Mouse (Mus musculus): ENCODE measurements around the gene Rock2. TPM values are rescaled to one million over a fixed set of nuclear protein-coding genes. Genes with fewer than 3 reads are reported as not detected.

Rock2 gene
- total RNA-seq, 1 experiment: 44.5 TPM

- no peak overlapping the region for H3K27ac ChIP-seq (ENCODE audit: insufficient read depth, low read depth, low read length, poor library complexity, severe bottlenecking)
- H3K9ac ChIP-seq (ENCODE audit: insufficient read depth, low read depth, low read length, poor library complexity, severe bottlenecking): no peak overlapping the region
- DNase-seq (ENCODE audit: low read depth, low spot score): no peak
- no peaks in the 10 kb centered on the region for H3K4me1 ChIP-seq (ENCODE audit: control insufficient read depth in 2 of 2, insufficient read depth in 2 of 2, low read length in 2 of 2, poor library complexity in 1 of 2)
- TF ChIP-seq CHD2 (IDR thresholded peaks at IDR 0.05; ENCODE audit: low read depth, low read length) (no peak), ZC3H11A (IDR thresholded peaks at IDR 0.05; ENCODE audit: borderline replicate concordance, low read depth, low read length) (no peak), MAFK (IDR thresholded peaks at IDR 0.05; ENCODE audit: insufficient read depth, low read depth, low read length) (no peak), ZNF384 (IDR thresholded peaks at IDR 0.05; ENCODE audit: low read depth, low read length) (no peak), HCFC1 (IDR thresholded peaks at IDR 0.05; ENCODE audit: borderline replicate concordance, insufficient read depth, low read length) (no peak)
- no peaks in the 10 kb centered on the region for H3K9me3 ChIP-seq (ENCODE audit: control insufficient read depth, insufficient read depth, low read depth, low read length)
- in situ Hi-C loops (cut with MboI; ENCODE audit: low sequenced_read_pairs in 2 of 2, unreplicated experiment in 2 of 2): loop anchor here in 1 of 2 experiments (10.0 kb wide), 1 partner anchor 81 kb away; no protein-coding TSS in a partner anchor
- H3K36me3 ChIP-seq (ENCODE audit: control insufficient read depth, insufficient read depth, low read length, poor library complexity, severe bottlenecking): peaks cover 7% of the 10 kb centered on the region
- H3K4me3 ChIP-seq (ENCODE audit: insufficient read depth in 1 of 2, low read depth in 1 of 2, low read length in 2 of 2, poor library complexity in 1 of 2, severe bottlenecking in 1 of 2): no peak overlapping the region
These were observed 91.1 kb downstream of the Rock2 start for GRCm38 (mm10) chr12:16985778-16986177.

DNA sequence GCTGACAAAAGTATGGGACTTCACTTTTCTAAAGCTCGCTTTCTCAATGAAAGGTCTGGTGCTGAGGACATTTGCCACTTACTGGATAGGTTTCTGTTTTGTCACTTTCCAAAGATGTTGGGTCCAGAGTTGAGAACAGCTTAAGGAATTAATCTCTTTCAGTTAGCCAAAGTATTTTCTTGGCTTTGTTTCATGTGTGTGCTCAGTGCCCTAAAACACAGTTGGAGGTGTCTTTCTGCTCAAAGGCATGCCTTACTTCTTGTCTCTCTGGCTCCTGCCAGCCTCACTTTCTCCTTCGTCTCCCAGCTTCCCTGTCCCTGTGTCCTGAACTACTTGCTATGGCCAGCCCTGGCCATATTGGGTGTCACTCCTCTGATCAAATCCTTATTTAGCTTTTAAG lies 96.7 kb downstream of the Rock2 start:
- in situ Hi-C loops (cut with MboI; ENCODE audit: low sequenced_read_pairs in 2 of 2, unreplicated experiment in 2 of 2): no loop called here
- H3K36me3 ChIP-seq (ENCODE audit: control insufficient read depth, insufficient read depth, low read length, poor library complexity, severe bottlenecking): peaks cover 10% of the 10 kb centered on the region
- no peak overlapping the region for H3K9ac ChIP-seq (ENCODE audit: insufficient read depth, low read depth, low read length, poor library complexity, severe bottlenecking)
- H3K9me3 ChIP-seq (ENCODE audit: control insufficient read depth, insufficient read depth, low read depth, low read length): no peaks in the 10 kb centered on the region
- DNase-seq (ENCODE audit: low read depth, low spot score): no peak
- no peak overlapping the region for H3K27ac ChIP-seq (ENCODE audit: insufficient read depth, low read depth, low read length, poor library complexity, severe bottlenecking)
- no peak for TF ChIP-seq CHD2 (IDR thresholded peaks at IDR 0.05; ENCODE audit: low read depth, low read length)
- TF ChIP-seq ZNF384 (IDR thresholded peaks at IDR 0.05; ENCODE audit: low read depth, low read length): no peak
- TF ChIP-seq HCFC1 (IDR thresholded peaks at IDR 0.05; ENCODE audit: borderline replicate concordance, insufficient read depth, low read length): no peak
- TF ChIP-seq ZC3H11A (IDR thresholded peaks at IDR 0.05; ENCODE audit: borderline replicate concordance, low read depth, low read length): no peak
- H3K4me3 ChIP-seq (ENCODE audit: insufficient read depth in 1 of 2, low read depth in 1 of 2, low read length in 2 of 2, poor library complexity in 1 of 2, severe bottlenecking in 1 of 2): no peak overlapping the region
- no peaks in the 10 kb centered on the region for H3K4me1 ChIP-seq (ENCODE audit: control insufficient read depth in 2 of 2, insufficient read depth in 2 of 2, low read length in 2 of 2, poor library complexity in 1 of 2)

DNA sequence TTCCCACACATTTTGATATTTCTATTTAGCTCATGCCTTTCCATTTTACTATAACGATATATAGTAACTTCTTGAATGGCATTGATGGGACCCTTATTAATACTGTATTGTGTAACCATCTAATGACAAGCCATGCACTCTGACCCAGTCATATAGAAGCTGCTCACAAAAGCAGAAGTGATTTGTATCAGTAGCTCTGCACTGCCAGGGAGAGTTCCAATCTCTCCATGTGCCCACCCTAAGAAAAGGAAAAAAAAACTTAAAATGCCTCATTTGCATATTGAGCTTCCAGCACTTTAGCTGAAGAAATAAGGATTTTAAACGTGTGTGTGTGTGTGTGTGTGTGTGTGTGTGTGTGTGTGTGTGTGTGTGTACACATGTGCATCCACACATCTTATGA lies 97.7 kb downstream of the Rock2 start:
- H3K9me3 ChIP-seq (ENCODE audit: control insufficient read depth, insufficient read depth, low read depth, low read length): no peaks in the 10 kb centered on the region
- no peak for DNase-seq (ENCODE audit: low read depth, low spot score)
- no peak overlapping the region for H3K4me3 ChIP-seq (ENCODE audit: insufficient read depth in 1 of 2, low read depth in 1 of 2, low read length in 2 of 2, poor library complexity in 1 of 2, severe bottlenecking in 1 of 2)
- no peaks in the 10 kb centered on the region for H3K4me1 ChIP-seq (ENCODE audit: control insufficient read depth in 2 of 2, insufficient read depth in 2 of 2, low read length in 2 of 2, poor library complexity in 1 of 2)
- peaks cover 11% of the 10 kb centered on the region for H3K36me3 ChIP-seq (ENCODE audit: control insufficient read depth, insufficient read depth, low read length, poor library complexity, severe bottlenecking)
- no peak overlapping the region for H3K9ac ChIP-seq (ENCODE audit: insufficient read depth, low read depth, low read length, poor library complexity, severe bottlenecking)
- H3K27ac ChIP-seq (ENCODE audit: insufficient read depth, low read depth, low read length, poor library complexity, severe bottlenecking): no peak overlapping the region
- in situ Hi-C loops (cut with MboI; ENCODE audit: low sequenced_read_pairs in 2 of 2, unreplicated experiment in 2 of 2): no loop called here
- TF ChIP-seq MAFK (IDR thresholded peaks at IDR 0.05; ENCODE audit: insufficient read depth, low read depth, low read length): no peak
- TF ChIP-seq ZC3H11A (IDR thresholded peaks at IDR 0.05; ENCODE audit: borderline replicate concordance, low read depth, low read length): no peak
- TF ChIP-seq CHD2 (IDR thresholded peaks at IDR 0.05; ENCODE audit: low read depth, low read length): no peak
- no peak for TF ChIP-seq HCFC1 (IDR thresholded peaks at IDR 0.05; ENCODE audit: borderline replicate concordance, insufficient read depth, low read length)
- TF ChIP-seq ZNF384 (IDR thresholded peaks at IDR 0.05; ENCODE audit: low read depth, low read length): no peak

DNA sequence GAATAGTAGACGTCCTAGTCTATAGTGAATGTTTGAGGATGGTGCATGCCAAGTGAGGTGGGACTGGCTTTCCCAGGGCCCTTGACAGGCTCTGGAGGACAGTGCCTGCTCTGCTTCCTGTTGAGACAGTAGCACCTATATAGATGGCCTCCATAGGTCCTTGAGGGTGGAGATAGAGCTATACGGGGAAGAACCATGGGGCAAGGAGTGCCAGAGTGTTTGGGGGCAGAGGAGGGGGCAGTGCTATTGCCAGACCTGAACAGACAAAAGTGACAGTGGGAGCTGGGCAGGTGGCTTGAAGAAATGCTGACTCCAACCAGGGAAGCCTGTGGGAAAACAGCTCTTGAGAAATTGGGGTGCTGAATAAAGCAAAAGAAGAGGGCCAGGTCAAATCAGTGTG lies 99.6 kb downstream of the Rock2 start:
- peaks cover 10% of the 10 kb centered on the region for H3K36me3 ChIP-seq (ENCODE audit: control insufficient read depth, insufficient read depth, low read length, poor library complexity, severe bottlenecking)
- in situ Hi-C loops (cut with MboI; ENCODE audit: low sequenced_read_pairs in 2 of 2, unreplicated experiment in 2 of 2): no loop called here
- H3K9me3 ChIP-seq (ENCODE audit: control insufficient read depth, insufficient read depth, low read depth, low read length): no peaks in the 10 kb centered on the region

DNA sequence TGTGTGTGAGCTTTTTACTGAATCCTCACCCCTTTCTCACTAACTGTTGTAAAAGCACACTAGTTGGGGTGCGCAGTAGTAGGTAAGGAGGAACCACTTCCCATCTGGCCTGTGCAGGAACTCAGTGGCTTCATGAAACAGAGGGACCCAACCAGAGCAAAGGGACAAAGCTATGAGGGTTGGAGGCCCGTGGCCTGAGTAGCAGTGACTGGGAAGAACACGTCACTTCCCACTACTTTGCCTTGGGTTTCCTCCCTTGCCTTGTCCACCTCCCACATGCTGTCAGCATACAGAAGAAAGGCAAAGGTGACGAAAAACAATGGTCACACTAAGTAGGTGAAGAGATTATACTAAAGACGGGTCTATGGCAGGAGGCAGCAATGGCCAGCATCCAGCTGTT lies 101.6 kb downstream of the Rock2 start:
- in situ Hi-C loops (cut with MboI; ENCODE audit: low sequenced_read_pairs in 2 of 2, unreplicated experiment in 2 of 2): no loop called here
- no peak for DNase-seq (ENCODE audit: low read depth, low spot score)
- Histone ChIP-seq H3K4me1 (ENCODE audit: control insufficient read depth in 2 of 2, insufficient read depth in 2 of 2, low read length in 2 of 2, poor library complexity in 1 of 2) (peaks cover 4 to 20% of the 10 kb centered on the region in 2 experiments; a peak in 3 of 4 replicates), H3K36me3 (ENCODE audit: control insufficient read depth, insufficient read depth, low read length, poor library complexity, severe bottlenecking) (peaks cover 9% of the 10 kb centered on the region), H3K27ac (ENCODE audit: insufficient read depth, low read depth, low read length, poor library complexity, severe bottlenecking) (no peak overlapping the region), H3K9me3 (ENCODE audit: control insufficient read depth, insufficient read depth, low read depth, low read length) (no peaks in the 10 kb centered on the region), H3K4me3 (ENCODE audit: insufficient read depth in 1 of 2, low read depth in 1 of 2, low read length in 2 of 2, poor library complexity in 1 of 2, severe bottlenecking in 1 of 2) (no peak overlapping the region), H3K9ac (ENCODE audit: insufficient read depth, low read depth, low read length, poor library complexity, severe bottlenecking) (no peak overlapping the region)
- no peak for TF ChIP-seq HCFC1 (IDR thresholded peaks at IDR 0.05; ENCODE audit: borderline replicate concordance, insufficient read depth, low read length)
- no peak for TF ChIP-seq ZNF384 (IDR thresholded peaks at IDR 0.05; ENCODE audit: low read depth, low read length)
- TF ChIP-seq ZC3H11A (IDR thresholded peaks at IDR 0.05; ENCODE audit: borderline replicate concordance, low read depth, low read length): no peak
- no peak for TF ChIP-seq CHD2 (IDR thresholded peaks at IDR 0.05; ENCODE audit: low read depth, low read length)
- TF ChIP-seq MAFK (IDR thresholded peaks at IDR 0.05; ENCODE audit: insufficient read depth, low read depth, low read length): no peak

More for the DNA sequence above, 99.6 kb downstream of the Rock2 start:
- Histone ChIP-seq H3K4me3 (ENCODE audit: insufficient read depth in 1 of 2, low read depth in 1 of 2, low read length in 2 of 2, poor library complexity in 1 of 2, severe bottlenecking in 1 of 2) (no peak overlapping the region), H3K27ac (ENCODE audit: insufficient read depth, low read depth, low read length, poor library complexity, severe bottlenecking) (no peak overlapping the region), H3K9ac (ENCODE audit: insufficient read depth, low read depth, low read length, poor library complexity, severe bottlenecking) (no peak overlapping the region), H3K4me1 (ENCODE audit: control insufficient read depth in 2 of 2, insufficient read depth in 2 of 2, low read length in 2 of 2, poor library complexity in 1 of 2) (peaks cover 4 to 15% of the 10 kb centered on the region in 2 experiments; a peak in 3 of 4 replicates)
- no peak for DNase-seq (ENCODE audit: low read depth, low spot score)
- TF ChIP-seq ZC3H11A (IDR thresholded peaks at IDR 0.05; ENCODE audit: borderline replicate concordance, low read depth, low read length): no peak
- no peak for TF ChIP-seq ZNF384 (IDR thresholded peaks at IDR 0.05; ENCODE audit: low read depth, low read length)

Data from ES-E14 (cell line).